Comparison of ENCODE assay signal across 11 mouse cellular contexts in the genomic region with DNA sequence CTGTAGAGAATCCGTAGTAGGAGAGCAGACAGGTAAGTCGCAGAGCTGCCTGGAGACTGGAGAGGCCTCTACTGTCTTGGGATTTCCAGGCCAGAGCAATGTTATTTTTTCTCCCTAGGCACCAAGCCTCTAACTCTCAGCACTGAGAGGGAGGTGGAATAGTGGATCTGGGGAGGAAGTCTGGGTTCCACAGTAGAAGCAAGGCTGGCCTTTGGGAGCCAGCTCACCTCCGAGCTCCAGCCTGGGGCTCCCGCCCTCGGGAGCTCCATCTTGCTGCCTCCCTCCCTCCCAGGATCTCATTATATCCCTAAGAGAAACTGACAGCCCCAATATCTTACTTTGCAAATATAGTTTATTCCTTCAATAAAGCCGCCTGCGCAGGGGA. TPM values are rescaled to one million over a fixed set of nuclear protein-coding genes. Genes with fewer than 3 reads are reported as not detected.
DNase-seq lines count a peak whose midpoint lies in the region; ATAC-seq lines count a peak whose summit lies in the region.
"Had no signal": no experiment of that assay in that cellular context is flagged by ENCODE, and none has a peak within 500 bp of the region (broad histone marks: within the 10 kb centered on the region; RNA-seq: fewer than 3 reads in every experiment).

No protein-coding gene starts in this region.

- ATAC-seq in kidney, embryonic 14.5 days (ENCODE audit: low FRiP score, low TSS enrichment), result no peak; the same call in 1 of the 2 replicates
- ATAC-seq in embryonic facial prominence, embryonic 14.5 days (ENCODE audit: low read depth), result no peak
- ATAC-seq in hindbrain, embryonic 14.5 days (ENCODE audit: low FRiP score), result no peak
- 0 out of 2 replicates have a peak, but pooled peaks have one; percentile 12 for ATAC-seq in midbrain, embryonic 15.5 days (replicated peaks)

- H3K9ac ChIP-seq in kidney, embryonic 14.5 days (ENCODE audit: low read depth, low read length), result peak overlapping the region; percentile 23; the same call in 1 of the 2 replicates
- H3K9ac ChIP-seq in embryonic facial prominence, embryonic 14.5 days (ENCODE audit: low read depth, low read length), result 0 out of 2 replicates have a peak overlapping the region, but pooled peaks have one; percentile 26
- peak overlapping the region; percentile 56; the same call in 1 of the 2 replicates for H3K9ac ChIP-seq in hindbrain, embryonic 14.5 days
- H3K9ac ChIP-seq in midbrain, embryonic 15.5 days, result 0 out of 2 replicates have a peak overlapping the region, but pooled peaks have one; percentile 0
- H3K9ac ChIP-seq: liver, embryonic 15.5 days had no signal

- H3K27me3 ChIP-seq in kidney, embryonic 14.5 days (ENCODE audit: control insufficient read depth, insufficient read depth, low read length), result peaks cover 7% of the 10 kb centered on the region; the same call in 1 of the 2 replicates
- H3K27me3 ChIP-seq in embryonic facial prominence, embryonic 14.5 days (replicated peaks; ENCODE audit: control insufficient read depth, insufficient read depth, low read length), result 0 out of 2 replicates have a peak, but pooled peaks cover 6% of the 10 kb centered on the region
- H3K27me3 ChIP-seq in hindbrain, embryonic 14.5 days (ENCODE audit: control insufficient read depth, insufficient read depth, low read length), result peaks cover 5% of the 10 kb centered on the region
- no peaks in the 10 kb centered on the region for H3K27me3 ChIP-seq in midbrain, embryonic 15.5 days (replicated peaks)

- peak overlapping the region; percentile 40 for H3K4me2 ChIP-seq in kidney, embryonic 14.5 days (replicated peaks; ENCODE audit: low read depth, low read length)
- H3K4me2 ChIP-seq in embryonic facial prominence, embryonic 14.5 days (ENCODE audit: low read depth, low read length), result peak overlapping the region; percentile 44; the same call in 1 of the 2 replicates
- peak overlapping the region; percentile 45 for H3K4me2 ChIP-seq in hindbrain, embryonic 14.5 days (replicated peaks)
- peak overlapping the region; percentile 36 for H3K4me2 ChIP-seq in midbrain, embryonic 15.5 days
- H3K4me2 ChIP-seq: liver, embryonic 15.5 days had no signal

- H3K9me3 ChIP-seq in kidney, embryonic 14.5 days (ENCODE audit: control insufficient read depth, low read length), result no peaks in the 10 kb centered on the region
- H3K9me3 ChIP-seq in embryonic facial prominence, embryonic 14.5 days (ENCODE audit: control insufficient read depth, low read length), result no peaks in the 10 kb centered on the region
- H3K9me3 ChIP-seq in hindbrain, embryonic 14.5 days (ENCODE audit: control insufficient read depth, low read length), result no peaks in the 10 kb centered on the region
- no peaks in the 10 kb centered on the region for H3K9me3 ChIP-seq in midbrain, embryonic 15.5 days
- H3K9me3 ChIP-seq: liver, embryonic 15.5 days had no signal

- no peak overlapping the region for H3K4me3 ChIP-seq in kidney, embryonic 14.5 days (ENCODE audit: low read length)
- no peak overlapping the region for H3K4me3 ChIP-seq in embryonic facial prominence, embryonic 14.5 days (ENCODE audit: low read depth, low read length)
- H3K4me3 ChIP-seq in hindbrain, embryonic 14.5 days (replicated peaks; ENCODE audit: low read length), result no peak overlapping the region; the same call in 1 of the 2 replicates
- H3K4me3 ChIP-seq in midbrain, embryonic 15.5 days, result no peak overlapping the region
- H3K4me3 ChIP-seq: liver, embryonic 15.5 days had no signal

- H3K4me1 ChIP-seq in kidney, embryonic 14.5 days (ENCODE audit: control insufficient read depth, insufficient read depth, low read length), result peaks cover 15% of the 10 kb centered on the region
- H3K4me1 ChIP-seq in embryonic facial prominence, embryonic 14.5 days (ENCODE audit: control insufficient read depth, insufficient read depth, low read length), result peaks cover 13% of the 10 kb centered on the region
- H3K4me1 ChIP-seq in hindbrain, embryonic 14.5 days (replicated peaks; ENCODE audit: control insufficient read depth, insufficient read depth, low read length), result peaks cover 21% of the 10 kb centered on the region
- peaks cover 22% of the 10 kb centered on the region for H3K4me1 ChIP-seq in midbrain, embryonic 15.5 days

- H3K27ac ChIP-seq in kidney, embryonic 14.5 days (ENCODE audit: low read depth, low read length), result no peak overlapping the region
- H3K27ac ChIP-seq in embryonic facial prominence, embryonic 14.5 days (replicated peaks; ENCODE audit: low read depth, low read length), result no peak overlapping the region
- H3K27ac ChIP-seq in hindbrain, embryonic 14.5 days, result peak overlapping the region; percentile 86
- peak overlapping the region; percentile 53 for H3K27ac ChIP-seq in midbrain, embryonic 15.5 days
- H3K27ac ChIP-seq: liver, embryonic 15.5 days had no signal

- no peaks in the 10 kb centered on the region for H3K36me3 ChIP-seq in kidney, embryonic 14.5 days (ENCODE audit: control insufficient read depth, insufficient read depth, low read length)
- H3K36me3 ChIP-seq in embryonic facial prominence, embryonic 14.5 days (ENCODE audit: control insufficient read depth, insufficient read depth, low read length), result no peaks in the 10 kb centered on the region
- H3K36me3 ChIP-seq in hindbrain, embryonic 14.5 days (replicated peaks; ENCODE audit: control insufficient read depth, insufficient read depth), result no peaks in the 10 kb centered on the region
- H3K36me3 ChIP-seq in midbrain, embryonic 15.5 days (replicated peaks), result no peaks in the 10 kb centered on the region
- H3K36me3 ChIP-seq: liver, embryonic 15.5 days had no signal

- DNase-seq in kidney, postnatal 14 days, result no peak
- DNase-seq in embryonic facial prominence, embryonic 14.5 days (ENCODE audit: low spot score), result no peak
- DNase-seq in hindbrain, embryonic 14.5 days (ENCODE audit: low spot score), result no peak
- DNase-seq in adrenal gland, adult (ENCODE audit: inconsistent age in 2 of 2, low spot score in 1 of 2), result no peak
- DNase-seq in thymus, adult 18-20 months, result no peak
- no peak for DNase-seq in frontal cortex, adult 2 months (ENCODE audit: extremely low spot score in 1 of 2, low spot score in 1 of 2)
- DNase-seq: right cerebral cortex, postnatal 4 days; thymus, postnatal 36 days had no signal

- 29% methylated on average over 7 of the region's 7 CpGs for WGBS in kidney, embryonic 14.5 days
- WGBS in embryonic facial prominence, embryonic 14.5 days, result 34% methylated on average over 7 of the region's 7 CpGs
- 20% methylated on average over 7 of the region's 7 CpGs for WGBS in hindbrain, embryonic 14.5 days
- WGBS in midbrain, embryonic 15.5 days, result 14% methylated on average over 7 of the region's 7 CpGs

RNA-seq across cellular contexts. Expression of gene C1ql1, which starts 16.4 kb away (rescaled TPM):
- 6.7 and 8.3 TPM in 2 replicates for polyA plus RNA-seq in kidney, embryonic 14.5 days (2014; fragmentation: Nextera tagmentation; extraction: Ambion mirVana)
- polyA plus RNA-seq in embryonic facial prominence, embryonic 14.5 days (2014; fragmentation: Nextera tagmentation; extraction: Ambion mirVana), result 1.8 and 2.7 TPM in 2 replicates
- polyA plus RNA-seq in hindbrain, embryonic 14.5 days (2014; fragmentation: Nextera tagmentation; extraction: Ambion mirVana), result 12.0 and 14.6 TPM in 2 replicates
- polyA plus RNA-seq in midbrain, embryonic 15.5 days (2015; fragmentation: Nextera tagmentation; extraction: Ambion mirVana), result 11.7 and 14.0 TPM in 2 replicates
- 20.0 and 24.4 TPM in 2 replicates for polyA plus RNA-seq in frontal cortex, adult 2 months (2012; rRNA removed)

RNA-seq across cellular contexts. Expression of gene Kif18b, which starts 37.9 kb away (rescaled TPM):
- polyA plus RNA-seq in kidney, embryonic 14.5 days (2014; fragmentation: Nextera tagmentation; extraction: Ambion mirVana), result 8.3 and 13.0 TPM in 2 replicates
- 6.6 and 7.0 TPM in 2 replicates for polyA plus RNA-seq in embryonic facial prominence, embryonic 14.5 days (2014; fragmentation: Nextera tagmentation; extraction: Ambion mirVana)
- 0.79 and 1.5 TPM in 2 replicates for polyA plus RNA-seq in hindbrain, embryonic 14.5 days (2014; fragmentation: Nextera tagmentation; extraction: Ambion mirVana)
- polyA plus RNA-seq in midbrain, embryonic 15.5 days (2015; fragmentation: Nextera tagmentation; extraction: Ambion mirVana), result 1.8 and 2.4 TPM in 2 replicates
- polyA plus RNA-seq in frontal cortex, adult 2 months (2012; rRNA removed), result 0.30 and 0.32 TPM in 2 replicates

Comparison
In these comparisons a context has a peak if more than half of its experiments do, and no peak if none do; other contexts are left out.
1. H3K27ac ChIP-seq: peak in hindbrain, embryonic 14.5 days (single experiment) and midbrain, embryonic 15.5 days (single experiment); none in kidney, embryonic 14.5 days (single experiment) and embryonic facial prominence, embryonic 14.5 days (single experiment).
2. H3K9ac ChIP-seq: peak in every context shown above with its lines; median percentile 56 in hindbrain, embryonic 14.5 days; 26 in embryonic facial prominence, embryonic 14.5 days; 23 in kidney, embryonic 14.5 days; 0 in midbrain, embryonic 15.5 days.
3. Peak in every context shown above with its lines, with median percentiles within 50 percentile points of each other: H3K4me2 ChIP-seq.